Mouse (Mus musculus): ENCODE data around the gene Pemt.
"Not testable (repeated sequence)": the region's sequence is repeated elsewhere in the genome, so short reads cannot be mapped to it uniquely, and the experiment has no call there.

The Pemt gene

DNA sequence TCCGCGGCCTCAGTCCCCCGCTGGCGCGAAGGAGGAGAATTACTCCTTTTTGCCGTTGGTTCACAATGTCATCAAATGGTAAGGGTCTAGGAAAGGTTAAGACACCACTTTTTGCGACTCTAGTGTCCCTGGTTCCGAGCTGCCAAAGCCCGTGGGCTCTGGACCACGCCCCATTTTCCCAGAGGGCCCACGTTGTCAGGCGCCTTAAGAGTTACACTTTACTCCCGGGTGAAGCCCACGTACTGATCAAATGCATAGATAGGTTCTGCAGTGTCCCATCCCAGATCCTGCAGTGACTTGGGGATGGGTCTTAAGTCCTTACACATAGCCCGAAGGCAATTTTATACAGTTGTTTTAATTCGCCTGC, 97.9 kb downstream of the Pemt start:
- DNase-seq (ENCODE audit: low read depth), result no peak

DNA sequence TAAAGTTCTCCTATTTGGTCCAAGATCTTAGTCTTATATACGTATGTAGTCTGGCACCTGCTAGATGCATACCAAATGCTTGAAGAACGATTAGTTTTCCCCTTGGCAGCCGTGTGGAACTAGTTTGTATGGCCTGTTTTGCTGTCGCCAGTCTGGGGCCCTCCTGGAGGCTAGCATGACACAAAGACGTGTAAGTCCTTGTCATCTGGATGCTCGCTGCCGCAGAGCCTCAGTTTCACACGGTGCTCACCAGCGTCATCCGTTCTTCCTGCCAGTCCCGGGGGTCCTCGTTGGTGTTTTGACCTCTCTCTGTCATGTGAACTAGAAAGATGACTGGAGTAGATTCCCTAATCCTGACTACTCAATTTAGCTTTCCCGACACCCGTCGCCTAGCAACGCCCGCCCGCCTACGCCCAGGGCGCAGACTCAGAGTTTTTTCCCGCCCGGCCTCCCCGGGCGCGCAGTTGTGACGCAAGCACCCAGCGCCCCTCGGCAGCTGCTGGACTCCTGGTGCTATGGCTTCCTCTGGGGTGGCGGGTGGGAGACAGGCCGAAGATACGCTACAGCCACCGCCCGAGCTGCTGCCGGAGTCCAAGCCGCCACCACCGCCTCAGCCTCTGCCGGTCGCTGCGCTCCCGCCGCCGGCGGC, 98.4 kb downstream of the Pemt start, which contains the start of gene Med9:
Gene Med9, plus strand, starts transcription at position 455 of the 649 bp plus-strand sequence.
- peak; percentile 82 for DNase-seq (ENCODE audit: low read depth)

DNA sequence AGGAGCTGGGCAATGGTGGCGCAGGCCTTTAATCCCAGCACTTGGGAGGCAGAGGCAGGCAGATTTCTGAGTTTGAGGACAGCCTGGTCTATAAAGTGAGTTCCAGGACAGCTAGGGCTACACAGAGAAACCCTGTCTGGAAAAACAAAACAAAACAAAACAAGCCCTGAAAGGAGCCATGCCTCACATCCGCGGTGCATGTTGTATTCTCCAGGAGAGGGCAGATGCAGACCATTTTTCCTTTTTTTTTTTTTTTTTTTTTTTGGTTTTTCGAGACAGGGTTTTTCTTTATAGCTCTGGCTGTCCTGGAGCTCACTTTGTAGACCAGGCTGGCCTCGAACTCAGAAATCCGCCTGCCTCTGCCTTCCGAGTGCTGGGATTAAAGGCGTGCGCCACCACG, 101.4 kb downstream of the Pemt start:
- DNase-seq (ENCODE audit: low read depth), result not testable (repeated sequence)

DNA sequence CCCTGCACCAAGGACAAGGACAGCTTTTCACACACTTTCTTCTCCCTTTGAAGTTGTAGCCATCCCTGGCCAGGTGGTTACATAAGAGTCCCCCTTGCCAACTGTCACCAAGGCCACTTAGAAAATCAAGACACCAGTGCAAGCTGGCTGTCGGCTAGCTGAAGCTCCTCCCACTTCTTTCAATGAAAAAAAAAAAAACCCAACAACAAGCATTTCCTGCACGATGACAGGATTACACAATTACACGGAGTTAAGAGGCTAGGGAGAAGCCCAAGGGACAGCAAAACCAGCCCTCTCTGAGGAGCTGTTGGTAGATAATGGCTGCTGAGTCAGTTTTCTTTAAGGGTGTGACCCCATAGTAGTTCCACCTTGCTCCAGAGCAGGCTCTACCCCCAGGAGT, 104.9 kb downstream of the Pemt start:
- no peak for DNase-seq (ENCODE audit: low read depth)

DNA sequence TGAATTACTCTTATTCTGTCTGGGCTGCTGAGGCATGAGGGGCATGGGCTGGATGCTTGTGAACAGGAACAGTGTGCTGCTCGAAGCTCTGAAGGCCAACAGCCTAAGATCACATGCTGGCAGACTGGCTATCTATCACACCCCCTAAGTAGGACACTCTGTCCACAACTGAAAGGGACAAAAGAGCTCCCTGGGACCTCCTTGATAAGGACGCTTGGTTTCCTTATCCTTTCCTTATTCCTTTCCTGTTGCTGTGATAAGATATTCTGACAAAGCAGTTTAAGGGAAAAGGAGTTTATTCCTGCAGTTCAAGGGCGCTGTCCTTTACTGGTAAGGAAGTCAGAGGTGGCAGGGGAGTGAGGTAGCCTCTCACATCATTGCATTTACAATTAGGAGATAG, 105.6 kb downstream of the Pemt start:
- no peak for DNase-seq (ENCODE audit: low read depth)

DNA sequence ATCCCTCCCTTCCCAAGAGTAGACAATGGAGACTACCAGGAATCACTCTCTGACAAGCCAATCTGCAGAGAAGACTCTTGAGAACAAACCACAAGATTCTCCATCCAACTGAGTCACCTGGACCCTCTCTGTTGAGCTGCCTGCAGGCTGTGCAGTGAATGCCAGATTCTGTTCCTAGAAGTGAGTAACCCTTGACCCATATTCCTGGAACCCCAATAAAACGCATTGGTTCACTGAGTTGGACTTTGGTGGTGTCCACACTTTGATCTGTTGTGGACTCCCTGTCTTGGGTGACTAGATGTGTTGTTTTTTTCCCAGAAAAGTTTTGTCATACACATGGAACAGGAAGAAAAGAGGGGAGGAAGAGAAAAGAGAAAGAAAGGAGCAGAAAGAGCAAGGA, 106.5 kb downstream of the Pemt start:
- DNase-seq (ENCODE audit: low read depth), result no peak

DNA sequence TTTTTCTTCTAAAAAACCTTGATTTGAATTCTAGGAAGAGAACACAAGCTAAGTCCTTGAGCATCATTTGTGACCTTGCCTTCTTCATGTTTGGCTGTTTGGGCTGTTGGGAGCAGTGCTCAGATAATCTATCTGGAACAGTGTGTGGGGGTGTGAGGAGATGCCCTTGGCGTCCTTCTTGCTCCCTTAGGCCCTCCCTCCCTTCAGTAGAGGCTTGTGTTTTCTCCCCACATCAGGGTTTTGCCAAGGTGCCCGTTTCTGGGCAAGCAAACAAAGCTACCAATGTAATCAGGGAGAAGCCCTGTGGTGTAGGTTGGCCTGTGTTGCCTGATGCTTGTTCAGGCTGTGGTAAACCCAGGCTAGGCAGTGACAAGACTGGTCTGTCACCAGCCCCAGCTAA, 108.7 kb downstream of the Pemt start:
- DNase-seq (ENCODE audit: low read depth), result no peak

DNA sequence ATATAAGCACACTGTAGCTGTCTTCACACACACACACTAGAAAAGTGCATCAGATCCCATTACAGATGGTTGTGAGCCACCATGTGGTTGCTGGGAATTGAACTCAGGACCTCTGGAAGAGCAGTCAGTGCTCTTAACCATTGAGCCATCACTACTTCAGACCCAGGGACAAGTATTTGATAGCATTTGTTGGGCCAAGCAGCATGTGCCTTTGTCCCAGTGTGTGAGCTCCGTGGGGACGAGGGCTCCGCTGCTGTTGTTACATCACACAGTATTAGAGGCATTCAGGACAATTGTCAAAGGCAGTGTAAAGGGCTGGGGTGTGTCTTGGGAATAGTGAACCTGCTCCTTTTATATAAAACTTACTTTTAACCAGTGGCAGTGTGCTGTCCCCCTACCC, 109.3 kb downstream of the Pemt start:
- no peak for DNase-seq (ENCODE audit: low read depth)

DNA sequence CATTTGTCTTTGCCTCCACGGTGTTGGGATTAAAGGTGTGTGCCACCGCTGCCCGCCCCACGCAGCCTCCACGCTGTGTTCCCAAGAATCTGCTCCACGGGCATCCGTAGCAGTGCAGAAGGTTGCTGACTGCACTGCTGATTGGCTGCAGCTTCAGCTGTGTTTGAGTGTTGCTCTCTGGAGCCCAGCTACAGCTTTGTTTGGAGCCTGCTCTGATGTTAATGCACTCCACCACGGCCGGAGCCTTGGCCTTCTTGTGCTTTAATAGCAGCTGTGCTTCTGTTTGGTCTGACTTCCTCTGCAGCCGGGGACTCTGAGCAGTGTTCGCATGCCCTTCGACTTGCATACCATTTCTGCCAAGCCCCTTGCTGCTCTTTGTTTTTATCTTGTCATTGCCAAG, 112.3 kb downstream of the Pemt start:
- DNase-seq (ENCODE audit: low read depth), result no peak

DNA sequence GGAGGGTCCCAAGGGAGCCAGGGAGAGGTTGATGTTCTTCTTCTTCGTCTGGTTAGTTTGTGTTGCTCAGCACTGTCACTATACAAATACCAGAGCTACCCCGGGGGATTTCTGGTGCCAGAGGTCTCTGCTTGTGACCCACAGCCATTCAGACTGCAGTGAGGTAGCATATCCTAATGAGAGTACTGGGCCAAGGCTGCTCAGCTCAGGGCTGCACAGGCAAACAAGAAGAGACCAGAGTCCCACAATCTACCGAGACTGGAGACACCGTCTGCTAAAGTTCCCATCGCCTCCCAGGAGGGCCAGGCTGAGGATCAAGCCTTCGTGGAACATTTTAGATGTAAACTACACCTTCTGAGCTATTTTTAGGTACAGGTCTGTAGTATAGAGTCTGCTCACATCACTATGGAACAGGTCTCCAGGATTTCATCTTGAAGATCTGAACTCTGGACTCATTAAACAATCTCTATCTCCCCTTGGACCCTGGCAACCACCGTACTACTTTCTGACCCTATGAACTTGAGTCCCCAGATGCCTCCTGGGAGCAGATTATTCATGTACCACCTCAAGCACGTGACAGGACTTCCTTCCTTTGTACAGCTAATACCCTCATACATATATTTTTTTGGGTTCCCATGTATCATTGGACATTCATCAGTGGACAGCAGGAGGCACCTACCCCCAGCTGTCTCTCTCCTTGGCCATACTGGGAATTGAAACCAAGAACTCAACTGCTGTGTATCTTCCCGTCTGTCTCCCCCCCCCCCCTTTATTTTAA, 113.5 kb downstream of the Pemt start:
- no peak for DNase-seq (ENCODE audit: low read depth)

DNA sequence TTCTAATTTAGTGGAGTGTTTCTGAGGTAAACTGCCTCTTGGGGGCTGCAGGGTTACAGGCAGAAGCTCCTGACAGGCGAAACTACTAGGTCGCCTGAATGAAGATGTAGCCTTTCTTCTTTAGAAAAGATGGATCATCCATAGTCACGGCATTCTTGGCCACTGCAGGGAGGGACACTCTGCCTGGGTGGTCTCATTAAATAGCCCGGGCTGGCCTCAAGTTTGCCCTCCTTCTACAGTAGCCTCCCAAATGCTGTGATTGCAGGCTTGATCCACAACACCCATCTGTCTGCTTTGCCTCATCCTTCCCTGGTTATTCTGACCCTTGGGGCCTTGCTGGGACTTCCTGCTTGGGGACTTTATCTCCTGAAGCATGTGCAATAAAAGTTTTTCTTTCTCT, 116.3 kb downstream of the Pemt start:
- DNase-seq (ENCODE audit: low read depth), result no peak

DNA sequence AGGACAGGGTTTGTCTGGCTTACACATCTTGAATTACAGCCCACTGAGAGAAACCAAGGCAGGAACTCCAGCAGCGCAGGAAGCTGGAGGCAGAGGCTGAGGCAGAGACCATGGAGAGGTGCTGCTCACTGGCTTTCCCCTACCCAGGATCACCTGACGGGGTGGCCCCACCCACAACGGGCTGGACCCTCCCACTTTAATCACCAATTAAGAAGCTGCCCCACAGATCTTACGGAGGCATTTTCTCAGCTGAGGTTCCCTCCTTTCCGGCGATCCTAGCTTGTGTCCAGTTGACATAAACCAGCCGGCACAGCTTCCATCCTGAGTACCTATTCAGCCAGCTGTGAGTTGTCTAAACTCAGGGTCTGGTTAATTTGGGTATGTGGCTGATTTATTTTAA, 125.0 kb downstream of the Pemt start:
- no peak for DNase-seq (ENCODE audit: low read depth)
